Mouse (Mus musculus): ENCODE results near the gene Xirp1. TPM values are rescaled to one million over a fixed set of nuclear protein-coding genes. Genes with fewer than 3 reads are reported as not detected.

Xirp1 gene
- total and polyA plus RNA-seq, 3 experiments: not detected

GRCm38 (mm10) chr9:119981183-119982179, 41.9 kb downstream of the Xirp1 start:
- H3K9me3 ChIP-seq (replicated peaks; ENCODE audit: insufficient read depth, low read length): no peaks in the 10 kb centered on the region
- peaks cover 8 to 25% of the 10 kb centered on the region in 2 experiments; a peak in 3 of 4 replicates for H3K4me1 ChIP-seq (ENCODE audit: control insufficient read depth in 1 of 2, insufficient read depth in 2 of 2, low read length in 2 of 2)
- peak overlapping the region; percentile 74 for H3K9ac ChIP-seq (ENCODE audit: control insufficient read depth, low read depth, low read length, poor library complexity, severe bottlenecking)
- DNase-seq (ENCODE audit: low read depth, low spot score): peak; percentile 80
- peak overlapping the region; percentile 87 for H3K27ac ChIP-seq (ENCODE audit: control insufficient read depth, low read depth, low read length)
- peaks cover 7% of the 10 kb centered on the region for H3K79me2 ChIP-seq (ENCODE audit: control insufficient read depth, insufficient read depth, low read length, poor library complexity)
- H3K27me3 ChIP-seq (ENCODE audit: control insufficient read depth in 1 of 2, insufficient read depth in 2 of 2, low read length in 2 of 2): no peaks in the 10 kb centered on the region
- H3K36me3 ChIP-seq (ENCODE audit: control insufficient read depth in 1 of 2, insufficient read depth in 2 of 2, low read length in 2 of 2): peaks cover 0 to 14% of the 10 kb centered on the region in 2 experiments; a peak in 2 of 4 replicates
- TF ChIP-seq MXI1 (IDR thresholded peaks at IDR 0.05; ENCODE audit: low read depth, low read length): peak; percentile 10; the same call in 1 of the 2 replicates
- peak in 1 of 2 experiments; percentile 58; a peak in 1 of 4 replicates for TF ChIP-seq POLR2A (IDR thresholded peaks at IDR 0.05; ENCODE audit: control insufficient read depth in 1 of 2, insufficient read depth in 1 of 2, low read depth in 1 of 2, low read length in 2 of 2, poor library complexity in 1 of 2)
- TF ChIP-seq NELFE (IDR thresholded peaks at IDR 0.05; ENCODE audit: low read depth, low read length): peak; percentile 49; the same call in 1 of the 2 replicates
- peak; percentile 39; the same call in 1 of the 2 replicates for TF ChIP-seq BHLHE40 (IDR thresholded peaks at IDR 0.05; ENCODE audit: borderline replicate concordance, low read depth, low read length)
- peak; percentile 7; the same call in 1 of the 2 replicates for TF ChIP-seq SIN3A (IDR thresholded peaks at IDR 0.05; ENCODE audit: low read length)
- TF ChIP-seq CTCF (IDR thresholded peaks at IDR 0.05 in 2 of 3, conservative IDR thresholded peaks at IDR 0.05 in 1 of 3; ENCODE audit: control insufficient read depth in 1 of 3, insufficient read depth in 1 of 3, low read depth in 2 of 3, low read length in 3 of 3, poor library complexity in 1 of 3, severe bottlenecking in 1 of 3): no peak
- TF ChIP-seq ETS1 (IDR thresholded peaks at IDR 0.05; ENCODE audit: low read depth, low read length): peak; percentile 47
- TF ChIP-seq MYC (IDR thresholded peaks at IDR 0.05; ENCODE audit: low read depth, low read length): no peak
- TF ChIP-seq ELF1 (IDR thresholded peaks at IDR 0.05; ENCODE audit: low read depth, low read length): peak; percentile 83
- peak; percentile 91 for TF ChIP-seq CHD2 (IDR thresholded peaks at IDR 0.05; ENCODE audit: low read length)
- no peak for TF ChIP-seq CHD1 (IDR thresholded peaks at IDR 0.05; ENCODE audit: low read depth, low read length)
- TF ChIP-seq MEF2A (IDR thresholded peaks at IDR 0.05; ENCODE audit: extremely low read depth, insufficient replicate concordance, low read depth, low read length, poor library complexity, severe bottlenecking): no peak
- no peak for TF ChIP-seq RAD21 (IDR thresholded peaks at IDR 0.05; ENCODE audit: low read depth, low read length)
- H3K4me3 ChIP-seq (ENCODE audit: control insufficient read depth in 1 of 2, insufficient read depth in 1 of 2, low read depth in 2 of 2, low read length in 2 of 2): peak overlapping the region; percentile 80 to 81

- H3K9ac ChIP-seq (ENCODE audit: control insufficient read depth, low read depth, low read length, poor library complexity, severe bottlenecking): peak overlapping the region; percentile 74
- H3K4me1 ChIP-seq (ENCODE audit: control insufficient read depth in 1 of 2, insufficient read depth in 2 of 2, low read length in 2 of 2): peaks cover 11 to 25% of the 10 kb centered on the region in 2 experiments
- H3K27me3 ChIP-seq (ENCODE audit: control insufficient read depth in 1 of 2, insufficient read depth in 2 of 2, low read length in 2 of 2): no peaks in the 10 kb centered on the region
- H3K27ac ChIP-seq (ENCODE audit: control insufficient read depth, low read depth, low read length): peak overlapping the region; percentile 87
- peaks cover 0 to 18% of the 10 kb centered on the region in 2 experiments; a peak in 2 of 4 replicates for H3K36me3 ChIP-seq (ENCODE audit: control insufficient read depth in 1 of 2, insufficient read depth in 2 of 2, low read length in 2 of 2)
- peaks cover 7% of the 10 kb centered on the region for H3K79me2 ChIP-seq (ENCODE audit: control insufficient read depth, insufficient read depth, low read length, poor library complexity)
- no peaks in the 10 kb centered on the region for H3K9me3 ChIP-seq (replicated peaks; ENCODE audit: insufficient read depth, low read length)
- no peak for DNase-seq (ENCODE audit: low read depth, low spot score)
- peak overlapping the region; percentile 80 to 81 for H3K4me3 ChIP-seq (ENCODE audit: control insufficient read depth in 1 of 2, insufficient read depth in 1 of 2, low read depth in 2 of 2, low read length in 2 of 2)
- no peak for TF ChIP-seq POLR2AphosphoS5 (IDR thresholded peaks at IDR 0.05; ENCODE audit: borderline replicate concordance, low read depth, low read length)
- TF ChIP-seq TCF12 (IDR thresholded peaks at IDR 0.05; ENCODE audit: low read depth, low read length): no peak
- TF ChIP-seq MEF2A (IDR thresholded peaks at IDR 0.05; ENCODE audit: extremely low read depth, insufficient replicate concordance, low read depth, low read length, poor library complexity, severe bottlenecking): no peak
- peak; percentile 72 for TF ChIP-seq ETS1 (IDR thresholded peaks at IDR 0.05; ENCODE audit: low read depth, low read length)
- no peak for TF ChIP-seq RAD21 (IDR thresholded peaks at IDR 0.05; ENCODE audit: low read depth, low read length)
- no peak for TF ChIP-seq MAX (IDR thresholded peaks at IDR 0.05; ENCODE audit: low read length)
- TF ChIP-seq GATA1 (IDR thresholded peaks at IDR 0.05; ENCODE audit: low read depth, low read length): peak; percentile 55
- no peak for TF ChIP-seq E2F4 (IDR thresholded peaks at IDR 0.05; ENCODE audit: borderline replicate concordance, low read depth, low read length)
- TF ChIP-seq CHD2 (IDR thresholded peaks at IDR 0.05; ENCODE audit: low read length): no peak
- no peak for TF ChIP-seq ELF1 (IDR thresholded peaks at IDR 0.05; ENCODE audit: low read depth, low read length)
These were observed 42.6 kb downstream of the Xirp1 start for GRCm38 (mm10) chr9:119980770-119981182.
